Mouse (Mus musculus): ENCODE measurements at regions not wholly inside any gene's neighbourhood (a gene's known extent, or its start where the extent isn't known, plus 50 kb on each side); places are given as distances from the start of the nearest gene placed in this dataset.

DNA sequence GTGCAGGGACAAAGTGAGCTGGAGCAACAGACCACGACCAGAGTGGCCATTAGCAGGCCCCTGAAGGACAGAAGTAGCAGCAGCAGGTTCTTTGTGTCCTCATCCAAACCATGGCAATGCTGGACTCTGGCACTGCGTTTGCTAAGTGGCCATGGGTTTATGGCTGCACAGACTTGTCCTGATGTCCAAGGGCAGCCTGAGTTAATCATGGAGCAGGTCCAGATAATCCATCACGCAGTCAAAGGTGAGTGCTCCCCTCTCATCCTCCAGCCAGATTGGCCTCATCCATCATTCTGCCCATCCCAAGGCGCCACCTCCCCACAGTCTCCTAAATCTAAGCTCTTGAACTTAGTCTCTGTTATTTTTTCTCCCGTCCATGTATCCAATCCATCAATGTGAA lies 186.4 kb downstream of the Fam198b start:
- TF ChIP-seq E2F4 (IDR thresholded peaks at IDR 0.05; ENCODE audit: insufficient replicate concordance, low read depth, low read length) (no peak), CTCF (conservative IDR thresholded peaks at IDR 0.05 in 1 of 2, IDR thresholded peaks at IDR 0.05 in 1 of 2; ENCODE audit: low read depth in 2 of 2, low read length in 2 of 2) (no peak), NELFE (IDR thresholded peaks at IDR 0.05; ENCODE audit: low read depth, low read length) (no peak), USF1 (IDR thresholded peaks at IDR 0.05; ENCODE audit: low read depth, low read length) (no peak), SIN3A (IDR thresholded peaks at IDR 0.05; ENCODE audit: low read length) (no peak), MXI1 (IDR thresholded peaks at IDR 0.05; ENCODE audit: low read depth, low read length) (no peak), GABPA (IDR thresholded peaks at IDR 0.05; ENCODE audit: insufficient replicate concordance, low read depth, low read length) (no peak), EP300 (IDR thresholded peaks at IDR 0.05; ENCODE audit: low read length) (no peak), MAZ (IDR thresholded peaks at IDR 0.05; ENCODE audit: low read depth, low read length) (no peak), MAFK (IDR thresholded peaks at IDR 0.05; ENCODE audit: insufficient replicate concordance, low read length) (no peak), ZKSCAN1 (IDR thresholded peaks at IDR 0.05; ENCODE audit: borderline replicate concordance, low read depth, low read length) (no peak)
